Mouse (Mus musculus) heart, embryonic 11.5 days (tissue): Measurements from ENCODE around the gene Rrp36. TPM values are rescaled to one million over a fixed set of nuclear protein-coding genes. Genes with fewer than 3 reads are reported as not detected.

Experiments
- ATAC-seq: fragments of 200-750 bp; cut with Nextera tagmentation; replicated peaks from 2 replicates; pipeline ENCODE4 v1.8.0; 2017; ENCODE audit warnings: moderate library complexity; ENCODE audit not compliant: insufficient number of reproducible peaks, low FRiP score, low TSS enrichment
- H3K27ac ChIP-seq: fragments of 300-500 bp; sonication (generic); 2 replicates; pipeline ENCODE4 v1.5.1; 2014; ENCODE audit warnings: mild to moderate bottlenecking, low read depth, low read length
- H3K27me3 ChIP-seq: fragments of 300-500 bp; sonication (generic); 2 replicates; pipeline ENCODE4 v1.6.1; 2014; ENCODE audit warnings: mild to moderate bottlenecking, low read length, mixed read lengths; ENCODE audit not compliant: control insufficient read depth, insufficient read depth
- H3K36me3 ChIP-seq: fragments of 300-500 bp; sonication (generic); 2 replicates; pipeline ENCODE4 v1.6.1; 2014; ENCODE audit warnings: mild to moderate bottlenecking, low read length, moderate library complexity, mixed read lengths; ENCODE audit not compliant: control insufficient read depth, insufficient read depth
- H3K4me1 ChIP-seq: fragments of 300-500 bp; sonication (generic); 2 replicates; pipeline ENCODE4 v1.6.1; 2014; ENCODE audit warnings: low read length; ENCODE audit not compliant: control insufficient read depth, insufficient read depth
- H3K4me2 ChIP-seq: fragments of 300-500 bp; sonication (generic); 2 replicates; pipeline ENCODE4 v1.6.1; 2014; ENCODE audit warnings: mild to moderate bottlenecking, moderate library complexity
- H3K4me3 ChIP-seq: fragments of 300-500 bp; sonication (generic); 2 replicates; pipeline ENCODE4 v1.5.1; 2014; ENCODE audit warnings: low read depth, low read length
- H3K9ac ChIP-seq: fragments of 300-500 bp; sonication (generic); 2 replicates; pipeline ENCODE4 v1.6.1; 2014; ENCODE audit warnings: mild to moderate bottlenecking, low read depth, low read length, moderate library complexity
- H3K9me3 ChIP-seq: fragments of 300-500 bp; sonication (generic); replicated peaks from 2 replicates; pipeline ENCODE4 v1.6.1; 2016; ENCODE audit warnings: low read length; ENCODE audit not compliant: control insufficient read depth
- WGBS: fragments of 180-500 bp; shearing (Covaris S2); extraction: QIAGEN DNeasy Blood & Tissue Kit; methylation state at CpG from one replicate; pipeline ENCODE4 v1.1.7; 2014; ENCODE audit not compliant: insufficient replicate concordance; 5-methylcytosine and 5-hydroxymethylcytosine counted together
- polyA plus RNA-seq: library from polyadenylated mRNA; unstranded; fragments of >200 nt; fragmentation: Nextera tagmentation; extraction: Ambion mirVana; gene quantifications from 2 replicates; pipeline ENCODE4 v1.2.1, GENCODE M21; 2014

Gene Rrp36
- polyA plus RNA-seq, 1 experiment from 2014 or later = 37.0 TPM

DNA sequence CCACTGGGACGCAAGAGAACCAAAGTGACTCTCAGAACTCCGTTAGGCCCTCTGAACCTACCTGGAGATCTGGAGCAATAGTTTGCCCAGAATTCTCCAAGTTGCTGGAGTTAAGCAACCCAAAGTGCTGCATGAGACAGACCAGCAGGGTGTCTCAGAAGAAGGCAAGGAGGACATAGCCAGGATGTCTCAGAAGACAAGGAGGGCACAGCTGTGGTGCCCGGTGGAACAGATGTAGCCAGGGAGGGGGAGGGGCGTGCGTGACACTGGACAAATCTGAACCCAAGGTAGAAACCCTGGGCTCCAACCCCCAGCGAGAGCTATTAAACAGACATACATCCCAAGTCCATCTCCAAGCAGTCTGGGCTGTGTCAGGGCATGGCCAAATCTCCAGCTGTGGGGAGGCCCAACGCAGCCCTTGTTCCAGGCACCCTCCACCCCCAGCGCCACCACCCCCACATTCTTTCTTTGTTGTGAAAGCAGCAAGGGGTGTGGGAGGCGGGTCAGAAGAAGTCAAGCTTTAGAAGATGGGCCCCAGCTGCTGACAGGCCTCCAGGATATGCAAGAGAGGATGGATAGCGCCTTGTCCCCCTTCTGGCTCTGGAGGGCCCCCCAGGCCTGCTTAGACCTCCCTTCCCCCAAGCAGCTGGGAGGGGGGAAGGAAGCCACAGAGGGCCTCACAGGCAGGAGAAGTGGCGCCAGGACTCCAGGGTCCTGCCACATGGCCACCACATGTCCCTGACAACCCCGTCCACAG is 44.3 kb downstream of the Rrp36 start:
- Histone ChIP-seq H3K9ac (peak overlapping the region; percentile 99), H3K4me2 (peak overlapping the region; percentile 84), H3K4me1 (peaks cover 42% of the 10 kb centered on the region), H3K27me3 (no peaks in the 10 kb centered on the region), H3K27ac (peak overlapping the region; percentile 98), H3K9me3 (no peaks in the 10 kb centered on the region), H3K4me3 (peak overlapping the region; percentile 95), H3K36me3 (no peaks in the 10 kb centered on the region; the same call in none of the 2 replicates)
- WGBS = 3% methylated on average over 12 of the region's 12 CpGs
- ATAC-seq = peak; percentile 55

DNA sequence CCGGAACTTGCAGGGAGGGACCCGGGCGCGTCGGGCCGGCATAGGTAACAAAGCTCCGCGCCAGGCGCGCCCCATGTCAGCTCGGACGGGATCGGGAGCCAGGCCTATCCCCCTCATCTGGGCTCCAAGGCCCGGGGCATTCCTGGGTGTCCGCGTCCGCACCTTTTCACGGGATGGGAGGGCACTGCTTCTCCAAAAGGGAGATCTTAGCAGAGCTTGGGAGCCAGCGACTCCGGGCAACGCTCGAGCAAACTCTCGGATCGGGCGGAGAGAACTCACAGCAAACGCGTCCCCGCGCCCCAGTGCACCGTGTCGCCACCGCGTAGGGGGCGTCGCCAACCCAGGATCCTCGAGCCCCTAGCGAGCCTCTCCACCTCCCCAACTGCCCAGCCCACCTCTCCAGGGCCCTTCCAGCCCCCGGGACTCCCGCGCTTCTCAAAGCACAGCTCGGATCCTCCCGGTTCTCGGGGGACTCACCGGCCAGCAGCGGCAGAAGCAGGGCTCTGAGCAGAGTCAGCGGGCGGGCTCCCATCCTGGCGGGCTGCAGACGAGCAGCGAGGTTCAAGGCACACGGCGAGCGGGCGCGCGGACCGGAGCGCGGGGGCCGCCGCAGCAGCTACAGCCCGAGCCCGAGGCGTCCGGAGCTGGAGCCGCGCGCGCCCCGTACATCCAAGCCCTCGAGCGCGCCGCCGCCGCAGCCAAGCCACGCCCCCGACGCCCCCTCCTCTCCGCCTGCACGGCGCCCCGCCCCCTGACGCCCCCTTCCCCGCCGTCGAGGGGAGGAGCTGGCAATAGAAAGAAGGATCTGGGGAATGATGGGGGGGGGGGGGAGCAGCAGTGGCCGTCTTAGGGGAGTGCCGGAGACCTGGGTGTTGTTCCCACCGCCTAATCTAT is 45.1 kb downstream of the Rrp36 start, which contains the start of gene Ptk7:
Gene Ptk7, minus strand, starts transcription at position 714 of the 894 bp plus-strand sequence.
- H3K27ac ChIP-seq = peak within 1 kb of the TSS; percentile 98
- peak within 1 kb of the TSS; percentile 84 for H3K4me2 ChIP-seq
- no peaks in the 10 kb centered on the region for H3K9me3 ChIP-seq
- H3K9ac ChIP-seq = peak within 1 kb of the TSS; percentile 99
- H3K4me3 ChIP-seq = peak within 1 kb of the TSS; percentile 95
- H3K27me3 ChIP-seq = no peaks in the 10 kb centered on the region
- peaks cover 50% of the 10 kb centered on the region for H3K4me1 ChIP-seq
- ATAC-seq = peak; percentile 57
- no peaks in the 10 kb centered on the region; the same call in none of the 2 replicates for H3K36me3 ChIP-seq
- WGBS = under 1% methylated on average over 79 of the region's 90 CpGs

DNA sequence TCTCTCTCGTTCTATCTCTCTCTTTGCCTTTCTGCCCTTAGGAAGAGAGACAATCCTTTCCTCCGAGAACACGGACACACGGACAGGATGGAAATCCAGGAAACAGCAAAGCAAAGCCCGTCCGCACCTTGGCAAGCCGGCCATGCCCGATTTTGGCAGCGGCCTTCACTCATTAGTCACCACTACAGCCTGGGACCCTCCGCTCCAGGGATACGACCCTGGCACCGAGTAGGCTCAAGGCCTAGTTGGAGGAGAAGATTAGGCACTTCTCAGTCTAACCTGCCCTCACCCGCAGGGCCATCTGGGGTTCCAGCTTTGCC is 45.7 kb downstream of the Rrp36 start:
- WGBS = 0% methylated on average over 13 of the region's 13 CpGs
- Histone ChIP-seq H3K9me3 (no peaks in the 10 kb centered on the region), H3K4me1 (peaks cover 56% of the 10 kb centered on the region), H3K9ac (peak overlapping the region; percentile 99), H3K27ac (peak overlapping the region; percentile 98), H3K4me2 (peak overlapping the region; percentile 84), H3K36me3 (no peaks in the 10 kb centered on the region; the same call in none of the 2 replicates), H3K4me3 (peak overlapping the region; percentile 95), H3K27me3 (no peaks in the 10 kb centered on the region)
- no peak for ATAC-seq

DNA sequence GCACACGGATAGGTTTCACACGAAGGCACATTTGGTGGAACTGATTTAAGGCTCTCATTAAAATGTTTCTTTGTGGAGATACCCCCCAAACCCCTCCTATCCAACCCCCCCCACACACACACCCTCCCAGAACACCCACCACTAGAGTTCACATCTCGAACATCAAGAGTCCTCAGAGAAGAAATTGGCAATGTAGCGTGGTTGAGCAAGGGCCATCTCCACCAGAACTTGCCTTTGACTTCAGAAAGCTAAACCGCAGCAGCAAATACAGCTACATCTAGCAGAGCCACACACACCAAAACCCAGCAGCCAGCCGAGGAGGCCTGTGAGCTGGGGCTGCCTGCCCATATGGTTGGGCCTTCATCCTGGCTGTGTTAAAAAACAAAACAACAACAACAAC is 46.7 kb downstream of the Rrp36 start:
- H3K36me3 ChIP-seq = no peaks in the 10 kb centered on the region; the same call in none of the 2 replicates
- H3K9me3 ChIP-seq = no peaks in the 10 kb centered on the region
- no peaks in the 10 kb centered on the region for H3K27me3 ChIP-seq
- peaks cover 66% of the 10 kb centered on the region for H3K4me1 ChIP-seq
- peak overlapping the region; percentile 99 for H3K9ac ChIP-seq
- H3K27ac ChIP-seq = peak overlapping the region; percentile 98; the same call in 1 of the 2 replicates
- 48% methylated on average over 6 of the region's 6 CpGs for WGBS
- H3K4me2 ChIP-seq = peak overlapping the region; percentile 84
- ATAC-seq = no peak
- peak overlapping the region; percentile 95 for H3K4me3 ChIP-seq

GRCm38 (mm10) chr17:46624598-46624997 is 49.6 kb downstream of the Rrp36 start:
- H3K9me3 ChIP-seq = no peaks in the 10 kb centered on the region
- H3K27me3 ChIP-seq = no peaks in the 10 kb centered on the region
- 47% methylated on average over 12 of the region's 12 CpGs for WGBS
- peak overlapping the region; percentile 16 for H3K4me3 ChIP-seq
- H3K27ac ChIP-seq = peak overlapping the region; percentile 90
- no peaks in the 10 kb centered on the region for H3K36me3 ChIP-seq
- peak overlapping the region; percentile 67 for H3K9ac ChIP-seq
- peaks cover 80% of the 10 kb centered on the region for H3K4me1 ChIP-seq
- peak overlapping the region; percentile 58 for H3K4me2 ChIP-seq
- no peak for ATAC-seq

DNA sequence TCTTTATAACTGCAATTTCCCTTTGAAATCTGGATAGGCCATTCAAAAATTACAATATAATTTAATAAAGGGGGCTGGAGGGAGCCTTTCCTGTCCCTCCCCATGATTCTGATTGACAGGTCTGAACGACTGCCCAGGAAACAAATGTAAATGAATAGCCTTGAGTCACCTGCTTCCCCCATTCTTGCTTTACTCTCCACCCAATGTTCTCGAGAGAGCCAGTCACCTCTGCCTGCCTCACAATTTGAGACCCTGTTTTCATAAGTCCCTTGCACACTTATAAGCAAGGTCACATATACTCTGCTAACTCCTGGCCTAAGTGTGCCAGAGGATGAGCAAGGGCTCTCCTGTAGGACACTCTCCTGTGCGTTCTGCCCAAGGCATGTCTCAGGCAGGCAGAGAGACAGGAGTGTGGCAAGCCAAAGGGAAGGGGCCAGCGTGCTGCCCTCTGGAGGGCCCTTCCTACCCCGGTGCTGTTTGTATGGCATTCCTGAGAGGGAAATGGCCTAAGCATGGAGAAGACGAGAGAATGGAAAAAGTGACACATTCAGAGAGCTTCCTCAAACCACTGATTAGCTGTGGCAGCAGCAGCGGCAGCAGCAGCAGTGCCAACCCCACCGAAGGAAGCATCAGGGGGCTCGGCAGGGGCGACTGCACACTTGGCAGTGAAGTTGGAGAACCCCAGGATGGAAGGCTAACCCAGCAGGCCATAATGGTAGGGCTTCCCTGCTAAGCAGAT is 50.2 kb downstream of the Rrp36 start:
- peaks cover 86% of the 10 kb centered on the region for H3K4me1 ChIP-seq
- H3K9me3 ChIP-seq = no peaks in the 10 kb centered on the region
- H3K4me3 ChIP-seq = peak overlapping the region; percentile 16
- no peaks in the 10 kb centered on the region for H3K36me3 ChIP-seq
- peak overlapping the region; percentile 58 for H3K4me2 ChIP-seq
- H3K27ac ChIP-seq = peak overlapping the region; percentile 90
- H3K9ac ChIP-seq = peak overlapping the region; percentile 67
- 18% methylated on average over 10 of the region's 10 CpGs for WGBS
- no peak; the same call in 1 of the 2 replicates for ATAC-seq
- no peaks in the 10 kb centered on the region for H3K27me3 ChIP-seq

GRCm38 (mm10) chr17:46622269-46622668 is 51.9 kb downstream of the Rrp36 start:
- 0 out of 2 replicates have a peak overlapping the region, but pooled peaks have one; percentile 1 for H3K4me3 ChIP-seq
- H3K27me3 ChIP-seq = no peaks in the 10 kb centered on the region
- H3K27ac ChIP-seq = peak overlapping the region; percentile 84
- H3K36me3 ChIP-seq = no peaks in the 10 kb centered on the region
- 43% methylated on average over 11 of the region's 11 CpGs for WGBS
- H3K4me2 ChIP-seq = peak overlapping the region; percentile 35
- peaks cover 95% of the 10 kb centered on the region for H3K4me1 ChIP-seq
- H3K9ac ChIP-seq = peak overlapping the region; percentile 49
- H3K9me3 ChIP-seq = no peaks in the 10 kb centered on the region
- ATAC-seq = no peak

DNA sequence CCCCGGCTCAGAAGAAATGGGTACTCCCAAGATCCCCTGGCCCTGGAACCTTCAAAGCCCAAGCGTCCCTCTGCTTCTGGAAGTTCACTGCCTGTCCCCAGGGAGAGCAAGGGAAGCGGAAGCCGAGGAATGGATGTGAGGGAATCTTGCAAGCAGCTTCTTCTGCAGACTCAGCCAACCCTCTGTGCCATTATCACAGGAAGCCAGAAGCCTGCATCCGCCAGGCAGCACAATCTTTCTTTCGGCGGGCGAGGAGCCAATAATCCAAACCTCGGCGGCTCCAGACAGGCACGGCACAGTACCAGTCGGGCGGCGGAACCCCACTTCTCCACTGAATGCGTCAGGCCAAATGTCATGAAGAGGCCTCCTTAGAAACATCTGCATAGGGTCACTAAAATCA is 52.8 kb downstream of the Rrp36 start:
- WGBS = 35% methylated on average over 15 of the region's 15 CpGs
- ATAC-seq = no peak
- Histone ChIP-seq H3K4me3 (no peak overlapping the region), H3K36me3 (no peaks in the 10 kb centered on the region), H3K4me2 (peak overlapping the region; percentile 48), H3K9me3 (no peaks in the 10 kb centered on the region), H3K9ac (peak overlapping the region; percentile 66), H3K4me1 (peaks cover 98% of the 10 kb centered on the region), H3K27me3 (no peaks in the 10 kb centered on the region), H3K27ac (peak overlapping the region; percentile 84)
